Mouse (Mus musculus): ENCODE measurements around the gene Lypd6b.

Lypd6b gene

DNA sequence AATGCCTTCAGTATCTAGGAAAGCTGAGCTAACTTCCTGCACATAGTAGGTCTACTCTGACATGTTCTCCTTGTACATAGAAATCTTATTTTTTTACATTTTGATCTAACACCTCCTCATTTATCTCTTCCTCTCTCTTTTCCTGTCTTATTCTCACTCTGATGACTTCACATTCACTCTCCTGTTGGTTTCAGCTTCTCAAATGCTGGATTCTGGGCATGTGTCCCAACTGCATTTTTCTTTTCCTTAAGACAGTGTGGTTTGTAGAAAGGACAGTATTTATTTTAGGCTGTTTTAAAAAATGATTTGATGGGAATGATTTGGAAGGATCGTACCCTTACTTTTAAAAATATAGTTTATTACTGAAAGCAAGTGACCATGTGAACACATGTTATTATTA is 34.8 kb downstream of the Lypd6b start:
- no peak for DNase-seq (ENCODE audit: low spot score in 2 of 2)

DNA sequence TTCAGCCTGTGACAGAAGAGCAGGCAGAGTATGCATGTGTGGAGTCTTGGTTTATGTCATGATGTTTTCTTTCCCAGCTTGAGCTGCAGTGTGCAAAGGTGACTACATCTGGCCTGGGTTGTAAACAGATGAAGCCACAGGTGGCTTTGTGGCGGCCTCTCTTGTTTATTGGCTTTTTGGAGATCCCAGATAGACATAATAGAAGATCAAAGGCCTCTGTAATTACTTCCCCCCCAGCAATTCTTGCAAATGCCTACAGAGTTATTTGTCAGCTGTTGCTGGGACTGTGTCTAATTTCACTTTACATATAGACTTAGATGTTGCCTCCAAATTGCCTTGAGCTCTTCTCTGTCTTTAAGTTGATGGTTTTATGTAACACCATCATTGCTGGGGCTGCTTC is 38.1 kb downstream of the Lypd6b start:
- no peak for DNase-seq (ENCODE audit: low spot score in 2 of 2)

DNA sequence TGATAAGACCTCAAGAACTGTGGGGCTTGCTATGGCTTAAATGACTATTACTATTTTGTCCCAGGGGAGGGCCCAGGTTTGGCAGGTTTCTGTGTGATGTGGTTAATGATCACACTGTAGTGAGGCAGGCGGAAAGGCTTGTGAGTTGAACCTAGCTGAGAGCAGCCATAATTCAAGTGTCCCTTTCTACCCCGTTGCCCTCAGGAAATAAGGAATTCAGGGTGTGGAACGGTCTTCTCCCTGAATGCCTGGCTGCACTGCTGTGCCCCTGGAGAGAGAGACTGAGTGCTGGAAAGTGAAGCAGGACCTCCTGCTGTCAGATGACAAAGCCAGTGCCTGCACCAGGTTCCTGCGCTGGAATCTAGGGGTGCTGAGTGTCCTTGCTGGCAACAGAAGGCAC is 40.3 kb downstream of the Lypd6b start:
- no peak for DNase-seq (ENCODE audit: low spot score in 2 of 2)

DNA sequence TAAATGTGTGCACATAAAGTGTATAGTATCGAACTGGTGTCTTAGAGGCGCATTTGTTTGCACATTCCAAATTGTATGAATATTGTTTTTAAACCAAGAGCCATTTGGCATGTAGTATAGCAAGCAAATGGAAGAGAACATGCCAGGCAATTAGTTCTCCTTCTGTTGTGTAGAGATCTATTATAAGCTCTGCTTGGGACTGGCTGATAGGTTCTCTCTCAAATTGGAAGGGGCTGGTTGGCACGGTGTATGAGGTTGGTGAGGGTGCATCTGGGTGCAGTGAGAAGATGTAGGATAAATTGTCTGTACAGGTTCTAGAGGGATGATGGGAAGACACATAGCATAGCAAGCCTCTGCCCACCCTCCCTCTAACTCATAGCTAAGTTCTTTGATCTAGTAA is 42.9 kb downstream of the Lypd6b start:
- no peak for DNase-seq (ENCODE audit: low spot score in 2 of 2)

DNA sequence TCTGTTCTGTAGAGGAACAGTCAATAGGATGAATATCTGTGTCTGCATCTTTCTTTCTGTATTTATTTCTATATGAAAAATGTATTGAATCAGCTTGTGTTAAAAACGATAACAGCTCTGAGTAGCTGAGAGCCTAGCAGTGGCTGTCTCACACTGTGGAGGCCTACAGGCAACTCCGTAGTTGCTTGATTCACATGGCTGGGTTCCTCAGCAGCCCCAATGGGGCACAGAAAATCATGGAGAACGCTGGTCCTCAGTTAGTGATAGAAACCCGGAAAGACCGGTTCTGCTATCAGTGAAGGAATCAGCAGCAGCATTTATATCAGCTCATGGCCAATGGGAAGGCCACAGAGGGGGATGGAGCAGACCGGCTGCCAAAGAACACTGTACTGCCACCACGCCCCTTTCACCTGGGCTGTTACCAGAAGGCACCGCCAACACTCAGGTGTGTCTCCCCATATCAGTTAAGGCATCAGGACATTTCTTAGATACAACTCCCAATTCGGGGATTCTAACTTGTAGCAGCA is 44.9 kb downstream of the Lypd6b start:
- DNase-seq (ENCODE audit: low spot score in 2 of 2) = no peak

DNA sequence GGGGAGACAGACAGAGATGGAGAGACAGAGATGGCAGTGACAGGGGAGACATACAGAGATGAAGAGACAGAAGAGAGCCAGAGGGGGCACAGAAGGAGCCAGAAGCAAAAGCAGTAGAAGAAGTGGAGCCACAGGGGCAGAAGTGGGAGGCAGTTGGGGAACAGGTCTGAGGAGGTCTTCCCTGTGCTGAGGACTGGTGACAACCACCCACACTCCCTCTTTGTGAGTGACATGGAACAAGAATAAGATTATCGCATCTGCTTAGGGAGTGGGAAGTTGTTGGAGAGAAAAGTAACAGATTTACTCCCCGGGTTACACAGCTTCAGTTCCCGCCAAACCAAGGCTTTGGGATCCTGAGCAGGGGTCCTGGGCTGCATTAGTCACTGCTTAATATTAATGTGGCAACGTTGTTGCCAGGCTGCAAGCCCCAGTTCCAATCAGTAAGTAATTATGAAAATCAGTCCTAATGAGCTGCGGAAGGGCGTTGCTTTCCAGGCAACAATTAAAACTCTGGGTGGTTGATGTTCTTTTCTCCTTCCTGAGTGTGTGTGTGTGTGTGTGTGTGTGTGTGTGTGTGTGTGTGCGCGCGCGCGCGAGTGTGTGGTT is 50.1 kb downstream of the Lypd6b start:
- DNase-seq (ENCODE audit: low spot score in 2 of 2) = no peak

DNA sequence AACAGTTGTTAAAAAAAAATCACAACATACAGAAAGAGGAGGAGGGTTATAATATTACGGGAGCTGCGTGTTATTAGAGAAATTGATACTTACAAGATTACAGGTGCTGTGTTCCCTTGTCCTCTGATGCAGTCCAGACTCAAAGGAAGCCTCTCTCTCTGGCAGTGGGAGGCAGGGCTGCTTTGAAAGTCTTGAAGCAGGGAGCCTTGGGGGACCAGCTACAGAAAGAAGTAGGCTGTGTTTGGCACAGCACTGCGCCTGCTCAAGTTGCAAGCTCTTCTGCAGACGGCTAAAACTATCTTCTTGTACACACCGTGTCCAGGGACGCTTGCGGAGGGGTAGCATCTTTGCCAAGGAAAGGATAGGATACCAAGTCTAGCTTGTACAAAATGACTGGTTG is 51.1 kb downstream of the Lypd6b start:
- DNase-seq (ENCODE audit: low spot score in 2 of 2) = no peak

DNA sequence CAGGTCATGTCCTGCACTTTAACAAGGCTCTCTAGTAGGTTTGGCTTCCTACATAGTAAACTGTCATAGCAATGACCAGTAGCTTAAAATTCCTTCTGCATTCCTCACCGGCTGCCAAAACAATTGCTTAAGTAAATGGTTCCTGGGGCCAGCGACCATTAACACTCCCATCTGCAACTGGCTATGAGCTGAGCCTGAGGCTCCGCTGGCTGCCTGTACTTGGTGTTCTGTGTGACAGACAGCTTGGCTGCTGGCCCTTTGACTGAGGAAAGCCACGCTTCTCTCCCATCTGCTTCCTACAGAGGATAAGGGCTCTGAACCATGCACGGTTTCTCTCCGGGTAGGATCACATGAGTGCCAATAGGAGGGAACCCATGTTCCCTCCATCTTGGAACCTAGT is 53.1 kb downstream of the Lypd6b start:
- peak in 1 of 2 experiments; percentile 56 for DNase-seq (ENCODE audit: low spot score in 2 of 2)

DNA sequence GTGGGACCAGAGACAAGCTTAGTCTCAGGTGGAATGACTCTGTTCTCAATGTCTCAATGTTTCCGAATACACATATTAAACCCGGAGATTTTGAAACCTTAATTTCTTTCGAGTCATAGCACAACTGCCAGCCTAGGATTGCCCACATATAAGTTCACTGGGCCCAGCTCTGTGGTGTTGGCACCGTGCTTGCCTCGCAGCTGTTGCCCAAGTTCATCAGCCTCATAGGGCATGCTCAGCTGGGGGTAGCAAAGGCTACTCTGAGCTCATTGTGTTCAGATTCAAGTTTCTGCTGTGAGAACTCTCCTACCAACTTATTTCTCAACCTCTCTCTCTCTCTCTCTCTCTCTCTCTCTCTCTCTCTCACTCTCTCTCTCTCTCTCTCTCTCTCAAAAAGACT is 53.6 kb downstream of the Lypd6b start:
- peak in 1 of 2 experiments; percentile 28 for DNase-seq (ENCODE audit: low spot score in 2 of 2)

DNA sequence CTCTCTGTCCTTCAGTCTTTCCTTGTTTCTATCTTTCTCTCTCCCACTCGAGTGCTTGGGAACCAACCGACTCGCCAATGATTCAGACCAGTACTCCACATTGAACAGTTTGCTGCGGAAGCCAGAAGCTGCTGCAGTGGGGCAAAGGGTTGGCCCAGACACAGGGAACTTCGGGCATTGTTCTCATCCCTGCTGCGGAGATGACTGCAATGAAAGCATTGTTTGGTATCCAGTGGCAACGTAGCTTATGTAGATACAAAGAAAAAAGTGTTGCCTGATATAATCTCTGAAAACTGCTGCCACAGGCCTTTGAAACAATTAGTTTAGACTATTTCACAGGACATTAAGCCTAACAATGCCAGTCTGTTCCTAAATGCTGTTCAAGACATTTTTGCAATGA is 57.6 kb downstream of the Lypd6b start:
- no peak for DNase-seq (ENCODE audit: low spot score in 2 of 2)

DNA sequence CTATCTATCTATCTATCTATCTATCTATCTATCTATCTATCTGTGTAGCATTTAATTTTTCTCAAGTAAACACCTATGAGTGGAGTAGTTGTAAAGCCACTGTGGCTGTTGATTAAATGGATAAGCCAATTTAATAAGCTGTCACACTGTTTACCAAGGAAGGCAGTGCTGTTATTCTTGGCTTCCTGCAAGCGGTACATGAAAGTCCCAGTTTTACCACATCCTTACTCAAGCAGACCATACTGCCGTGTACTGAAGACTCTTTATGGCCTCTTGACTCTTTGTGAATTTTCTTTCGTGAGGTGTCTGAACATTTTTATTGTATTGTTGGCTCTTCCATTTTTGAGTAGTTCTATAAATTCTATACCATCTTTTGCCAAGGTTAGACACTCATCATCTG is 58.6 kb downstream of the Lypd6b start:
- DNase-seq (ENCODE audit: low spot score in 2 of 2) = no peak

DNA sequence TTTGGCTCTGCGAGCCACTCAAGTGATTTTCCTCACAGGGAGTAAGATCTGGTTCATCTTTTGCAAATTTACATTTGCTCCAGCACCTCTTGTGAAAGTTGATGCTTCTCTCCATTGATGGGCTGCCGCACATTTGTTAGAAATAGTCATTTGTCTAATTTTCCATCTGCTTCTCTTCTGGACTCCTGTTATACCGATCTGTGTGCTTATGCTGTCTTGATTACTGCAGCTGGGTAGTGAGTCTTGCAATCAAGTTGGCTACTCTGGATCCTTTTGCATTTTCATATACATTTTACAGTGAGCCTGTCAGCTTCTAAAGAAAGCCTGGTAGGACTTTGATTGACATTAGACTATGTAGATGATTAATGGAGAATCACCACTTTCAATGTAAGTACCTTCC is 59.4 kb downstream of the Lypd6b start:
- no peak for DNase-seq (ENCODE audit: low spot score in 2 of 2)

DNA sequence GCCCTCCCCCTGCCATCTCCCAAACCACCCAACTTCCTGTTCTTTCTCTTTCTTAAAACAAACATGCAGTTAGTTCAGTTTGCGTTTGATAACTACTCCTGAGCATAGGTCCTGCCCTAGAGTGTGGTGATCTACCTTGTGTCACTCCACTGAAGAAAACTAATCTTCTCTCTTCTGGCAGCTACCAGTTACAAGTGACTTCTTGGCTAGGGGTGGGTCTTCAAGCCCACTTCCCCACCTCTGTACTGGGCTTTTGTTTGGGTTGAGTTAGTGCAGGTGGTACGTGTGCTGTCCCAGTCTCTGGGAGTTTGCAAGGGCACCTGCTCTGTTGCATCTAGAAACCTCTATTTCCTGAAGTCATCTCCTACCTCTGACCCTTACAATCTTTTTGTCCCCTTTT is 60.3 kb downstream of the Lypd6b start:
- DNase-seq (ENCODE audit: low spot score in 2 of 2) = no peak

DNA sequence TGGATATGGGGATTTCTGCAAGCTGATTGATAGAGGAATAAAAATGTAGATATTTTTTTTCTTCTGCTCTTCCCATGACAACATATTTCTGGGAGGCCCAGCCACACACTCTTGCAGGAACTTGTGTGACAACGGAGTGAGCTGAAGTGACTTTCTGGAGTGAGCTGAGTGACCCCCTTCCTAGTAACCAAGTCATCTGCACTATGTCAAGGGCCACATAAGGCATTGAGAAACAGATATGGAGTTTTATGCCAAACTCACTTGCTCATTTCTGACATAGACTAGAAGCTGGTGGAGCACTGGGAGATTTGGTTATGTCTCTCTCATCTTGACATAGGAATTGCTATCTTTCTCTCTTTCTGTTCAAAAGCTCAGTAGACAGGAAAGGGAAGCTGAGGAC is 62.3 kb downstream of the Lypd6b start:
- DNase-seq (ENCODE audit: low spot score in 2 of 2) = no peak

DNA sequence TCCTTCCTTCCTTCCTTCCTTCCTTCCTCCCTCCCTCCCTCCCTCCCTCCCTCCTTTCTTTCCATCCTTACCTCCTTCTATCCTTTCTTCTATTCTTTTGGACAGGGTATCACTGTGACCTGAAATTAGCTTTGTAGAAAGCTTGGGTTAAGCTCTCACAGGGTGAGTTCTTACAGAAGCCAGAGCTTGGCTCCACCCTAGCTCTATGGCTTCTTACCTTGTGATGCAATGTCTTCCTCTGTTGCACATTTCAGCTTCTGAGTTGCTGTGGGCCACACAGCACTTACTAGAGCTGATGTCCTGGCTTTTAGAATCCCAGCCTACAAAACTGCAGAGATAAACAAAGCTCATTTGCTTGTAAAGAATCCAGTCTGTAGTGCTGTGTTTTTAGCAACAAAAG is 64.5 kb downstream of the Lypd6b start:
- DNase-seq (ENCODE audit: low spot score in 2 of 2) = no peak

DNA sequence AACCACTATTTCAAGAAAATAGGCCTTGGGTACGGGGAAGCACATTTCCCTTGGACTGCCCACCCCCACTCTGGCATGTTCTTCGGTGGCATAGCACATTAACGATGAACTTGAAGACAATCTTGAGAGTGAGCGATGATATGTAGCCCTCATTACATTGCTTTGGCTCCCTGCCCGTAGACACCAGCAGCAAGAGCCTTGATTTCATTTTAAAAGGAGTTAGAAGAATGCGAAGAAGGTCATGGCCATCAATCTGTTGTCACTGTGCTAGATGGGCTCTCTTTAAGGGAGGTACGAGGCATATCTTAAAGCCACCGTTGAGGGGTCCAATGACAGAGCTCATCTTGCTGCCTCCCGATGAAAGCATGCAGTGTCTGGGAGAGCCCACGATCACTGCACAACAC is 68.7 kb downstream of the Lypd6b start:
- DNase-seq (ENCODE audit: low spot score in 2 of 2) = no peak

DNA sequence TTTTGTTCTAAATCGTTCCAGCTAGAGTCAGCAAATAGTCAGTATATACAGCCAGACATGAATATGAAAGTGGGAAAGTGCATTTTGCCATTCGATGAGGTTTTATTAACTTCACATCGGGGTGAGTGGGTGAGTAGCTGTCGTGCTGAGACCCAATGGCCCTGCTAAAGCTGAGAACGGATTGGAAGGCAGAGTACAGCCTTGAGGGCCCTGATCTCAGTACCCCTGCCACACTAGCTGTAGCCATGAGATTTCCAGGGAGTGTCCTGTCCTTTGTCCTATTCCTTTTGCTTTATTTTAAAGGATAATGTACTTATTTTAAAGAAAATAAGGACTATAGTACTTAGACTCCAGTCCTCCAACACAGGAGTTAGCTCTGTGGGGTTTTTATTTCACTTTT is 69.1 kb downstream of the Lypd6b start:
- no peak for DNase-seq (ENCODE audit: low spot score in 2 of 2)

DNA sequence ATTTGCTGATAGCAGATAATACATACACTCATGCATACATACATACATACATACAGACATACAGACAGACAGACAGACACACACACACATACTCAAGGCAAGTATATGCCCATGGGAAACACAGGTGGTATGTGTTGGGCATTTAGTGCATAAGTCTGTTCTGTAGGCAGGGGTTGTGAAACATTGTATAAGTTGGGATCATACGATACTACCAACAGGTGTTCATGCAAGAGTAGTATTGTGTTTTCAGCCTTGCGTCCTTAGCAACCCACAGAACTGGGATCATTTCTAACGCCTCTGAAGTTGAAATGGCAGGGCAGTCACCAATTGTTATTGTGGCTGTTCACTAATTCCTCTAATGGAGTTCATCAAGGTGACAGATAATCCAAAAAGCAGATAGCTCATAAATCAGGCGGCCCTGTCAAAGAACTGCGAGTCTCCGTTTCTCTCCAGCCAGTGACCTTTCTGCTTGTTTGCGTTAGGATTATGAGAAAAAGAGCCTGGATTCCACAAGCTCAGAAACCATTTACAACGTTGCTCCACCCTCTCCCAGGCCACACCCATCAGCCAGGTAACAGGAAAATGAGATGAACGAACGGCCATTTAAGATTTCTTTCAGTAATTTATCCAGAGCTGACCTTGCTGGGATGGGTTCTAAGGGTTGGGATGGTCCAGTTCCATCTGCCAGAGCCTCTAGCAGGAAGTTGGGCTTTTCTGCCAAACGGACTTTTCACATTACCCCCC is 72.9 kb downstream of the Lypd6b start:
- DNase-seq (ENCODE audit: low spot score in 2 of 2) = no peak

DNA sequence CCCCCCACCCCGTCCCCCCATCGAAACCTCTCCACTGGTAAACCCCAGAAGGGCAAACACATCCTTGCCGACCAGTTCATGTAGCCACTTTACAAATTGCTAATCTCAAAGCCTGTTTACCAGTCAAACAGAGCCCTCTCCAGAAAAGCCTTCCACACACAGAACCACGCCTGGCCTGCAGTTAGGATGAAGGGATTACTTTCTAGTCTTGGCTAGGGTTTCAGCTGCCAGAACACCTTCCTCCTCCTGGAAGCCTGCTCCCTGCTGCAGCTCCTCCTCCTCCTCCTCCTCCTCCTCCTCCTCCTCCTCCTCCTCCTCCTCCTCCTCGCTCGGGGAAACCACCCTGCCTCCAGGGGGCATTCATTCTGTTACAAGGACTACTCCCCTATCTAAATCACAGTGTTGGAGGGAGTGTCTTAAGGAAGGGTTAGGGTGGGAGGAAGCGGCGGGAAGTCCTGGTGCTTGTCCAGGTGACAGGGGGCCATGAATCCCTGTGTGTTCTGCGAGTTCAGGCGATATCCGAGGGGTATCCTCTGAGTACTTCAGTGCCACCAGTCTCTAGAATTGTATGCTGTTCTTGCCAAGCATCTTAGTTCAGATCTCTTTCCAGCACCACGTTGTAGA is 73.6 kb downstream of the Lypd6b start:
- DNase-seq (ENCODE audit: low spot score in 2 of 2) = no peak

DNA sequence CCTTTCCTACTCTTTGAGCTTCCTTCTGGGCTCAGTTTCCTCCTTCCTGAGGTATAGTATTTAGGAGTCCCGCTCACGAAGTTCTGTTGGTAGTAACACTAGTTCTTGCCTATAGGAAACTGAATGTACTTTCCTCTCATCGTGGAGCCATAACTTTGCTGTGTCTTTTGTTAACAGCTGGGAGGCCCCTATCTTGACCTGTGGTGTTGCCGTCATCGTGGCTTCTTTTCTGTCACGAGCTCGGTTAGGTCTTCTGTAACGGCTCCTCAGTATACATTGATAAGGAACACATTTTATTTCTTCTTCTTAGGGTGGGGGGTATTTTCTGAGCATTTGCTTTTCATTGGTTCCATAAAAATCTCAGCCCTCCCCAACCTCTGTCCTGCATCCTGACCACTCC is 74.2 kb downstream of the Lypd6b start:
- no peak for DNase-seq (ENCODE audit: low spot score in 2 of 2)

DNA sequence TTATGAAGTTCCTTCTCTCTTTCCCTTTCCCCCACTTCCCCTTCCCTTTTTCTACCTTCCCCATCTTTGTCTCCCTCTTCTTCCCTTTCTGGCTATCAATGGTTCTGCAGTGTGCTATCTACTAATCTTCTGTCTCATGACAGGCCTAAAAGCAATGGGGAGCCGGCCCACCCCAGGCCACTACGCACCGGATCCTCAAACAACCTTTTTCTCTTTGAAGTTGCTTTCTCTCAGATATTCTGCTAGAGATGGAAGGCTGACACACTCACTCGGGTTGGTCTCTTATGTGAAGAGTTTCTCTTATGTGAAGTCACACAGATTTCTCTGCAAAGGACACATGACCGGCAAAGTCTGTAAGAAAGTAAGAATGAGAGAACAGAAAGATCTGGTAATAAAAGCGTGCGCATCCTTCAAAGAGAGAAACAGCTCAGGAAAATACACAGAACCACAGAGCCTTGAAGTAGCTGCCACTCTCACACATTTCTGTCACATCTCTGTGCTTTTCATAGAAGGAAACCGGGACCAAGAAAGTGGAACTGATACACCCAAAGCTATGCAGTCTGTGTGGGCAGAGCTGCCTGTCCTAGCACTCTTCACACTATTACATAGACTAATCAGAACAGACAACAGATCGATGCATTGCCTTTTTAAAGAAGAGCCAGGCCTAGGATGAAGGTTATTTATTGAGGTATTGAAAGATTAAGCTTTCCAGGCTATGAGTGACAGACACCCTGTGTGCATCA is 80.8 kb downstream of the Lypd6b start:
- no peak for DNase-seq (ENCODE audit: low spot score in 2 of 2)

DNA sequence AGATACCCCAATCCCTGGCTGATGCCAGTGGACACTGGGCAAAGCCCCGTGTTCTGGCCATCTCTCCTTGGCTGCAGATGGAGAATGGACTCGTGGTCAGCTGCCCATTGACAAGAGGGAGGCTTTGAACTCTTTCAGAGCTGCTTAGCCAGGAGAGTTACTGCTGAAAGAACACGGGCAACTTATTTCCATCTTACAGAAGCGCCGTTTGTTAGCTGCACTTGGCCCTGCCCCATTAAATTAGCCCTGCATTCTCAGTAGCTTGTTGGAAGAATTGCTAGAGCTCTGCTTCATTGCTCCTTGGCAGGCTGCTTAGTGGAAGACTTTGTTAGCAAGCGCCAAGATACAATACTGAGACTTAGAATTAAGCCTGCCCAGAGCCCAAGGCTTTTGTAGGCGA is 81.6 kb downstream of the Lypd6b start:
- peak in 1 of 2 experiments; percentile 5 for DNase-seq (ENCODE audit: low spot score in 2 of 2)

All from cerebellum, postnatal 4 days (tissue).